Mouse (Mus musculus) forebrain, postnatal 0 days (tissue): Measurements from ENCODE around the gene Nfic. TPM values are rescaled to one million over a fixed set of nuclear protein-coding genes. Genes with fewer than 3 reads are reported as not detected.
A peak's percentile ranks its signal among the peaks of the same experiment; 100 is the strongest.

Experiments used
- ATAC-seq: fragments of 200-750 bp; cut with Nextera tagmentation; 2 replicates; pipeline ENCODE4 v1.8.0; 2017; ENCODE audit warnings: mild to moderate bottlenecking, moderate library complexity
- DNase-seq: peaks from one replicate; pipeline ENCODE4 v3.0.0-alpha.2; 2015
- H3K27ac ChIP-seq: fragments of 300-500 bp; sonication (generic); 2 replicates; pipeline ENCODE4 v1.5.1; 2014; ENCODE audit warnings: low read depth, mild to moderate bottlenecking, antibody characterized with exemption, low read length, moderate library complexity, mixed read lengths
- H3K27me3 ChIP-seq: fragments of 300-500 bp; sonication (generic); 2 replicates; pipeline ENCODE4 v1.6.1; 2014; ENCODE audit warnings: mild to moderate bottlenecking, low read length, mixed read lengths; ENCODE audit not compliant: insufficient read depth
- H3K36me3 ChIP-seq: fragments of 300-500 bp; sonication (generic); 2 replicates; pipeline ENCODE4 v1.6.1; 2014; ENCODE audit warnings: mild to moderate bottlenecking, moderate library complexity; ENCODE audit not compliant: insufficient read depth
- H3K4me1 ChIP-seq: fragments of 300-500 bp; sonication (generic); 2 replicates; pipeline ENCODE4 v1.6.1; 2014; ENCODE audit warnings: antibody characterized with exemption; ENCODE audit not compliant: insufficient read depth
- H3K4me2 ChIP-seq: fragments of 300-500 bp; sonication (generic); 2 replicates; pipeline ENCODE4 v1.6.1; 2014; ENCODE audit warnings: low read depth, mild to moderate bottlenecking, moderate library complexity
- H3K4me3 ChIP-seq: fragments of 300-500 bp; sonication (generic); 2 replicates; pipeline ENCODE4 v1.5.1; 2014; ENCODE audit warnings: low read depth, low read length, mixed read lengths
- H3K9ac ChIP-seq: fragments of 300-500 bp; sonication (generic); 2 replicates; pipeline ENCODE4 v1.6.1; 2014; ENCODE audit warnings: mild to moderate bottlenecking
- H3K9me3 ChIP-seq: fragments of 300-500 bp; sonication (generic); 2 replicates; pipeline ENCODE4 v1.6.1; 2016; ENCODE audit warnings: low read length
- CTCF ChIP-seq: sonication (generic); IDR thresholded peaks from 2 replicates; pipeline ENCODE4 v1.5.1; 2016; ENCODE audit warnings: antibody characterized with exemption, control low read depth, low read depth
- WGBS: fragments of 180-500 bp; shearing (Covaris S2); extraction: QIAGEN DNeasy Blood & Tissue Kit; methylation state at CpG from one replicate; pipeline ENCODE4 v1.1.7; 2014; 5-methylcytosine and 5-hydroxymethylcytosine counted together
- microRNA-seq, 2 experiments: library from miRNA; unstranded; fragments of <30 nt; microRNA quantifications; one replicate each; pipeline ENCODE4; 2016
- polyA plus RNA-seq: library from polyadenylated mRNA; unstranded; fragments of >200 nt; fragmentation: Nextera tagmentation; extraction: Ambion mirVana; gene quantifications from 2 replicates; pipeline ENCODE4 v1.2.1, GENCODE M21; 2015
- total RNA-seq: library from RNA; depleted of rRNA; stranded (reverse); fragments of >200 nt; gene quantifications from 2 replicates; pipeline ENCODE4 v1.2.3, GENCODE M21; 2014; rRNA removed

Gene Nfic
- total and polyA plus RNA-seq, 2 experiments from 2014 or later = 14.5 to 23.1 TPM

GRCm38 (mm10) chr10:81351678-81352291, 103.7 kb downstream of the Nfic start:
- WGBS = 30% methylated on average over 9 of the region's 9 CpGs
- Histone ChIP-seq H3K4me1 (no peaks in the 10 kb centered on the region), H3K27ac (no peak overlapping the region), H3K9ac (no peak overlapping the region), H3K4me2 (no peak overlapping the region), H3K27me3 (no peaks in the 10 kb centered on the region), H3K36me3 (no peaks in the 10 kb centered on the region), H3K4me3 (no peak overlapping the region), H3K9me3 (no peaks in the 10 kb centered on the region)
- ATAC-seq = no peak
- no peak for DNase-seq
- TF ChIP-seq CTCF = no peak

- peak within 1 kb of the TSS; percentile 45 for H3K4me3 ChIP-seq
- 3% methylated on average over 54 of the region's 54 CpGs for WGBS
Observed at GRCm38 (mm10) chr10:81350351-81351063, 104.9 kb downstream of the Nfic start, which contains the start of gene Hmg20b. Gene Hmg20b (minus strand): TSS chr10:81350480.

GRCm38 (mm10) chr10:81349961-81350350, 105.5 kb downstream of the Nfic start:
- H3K9me3 ChIP-seq = no peaks in the 10 kb centered on the region
- peak overlapping the region; percentile 45 for H3K4me3 ChIP-seq
- no peak overlapping the region for H3K27ac ChIP-seq
- H3K27me3 ChIP-seq = peaks cover 3% of the 10 kb centered on the region
- peak overlapping the region; percentile 79 for H3K4me2 ChIP-seq
- DNase-seq = no peak
- H3K36me3 ChIP-seq = no peaks in the 10 kb centered on the region
- WGBS = 6% methylated on average over 25 of the region's 29 CpGs
- peak overlapping the region; percentile 23 for H3K9ac ChIP-seq
- 0 out of 2 replicates have a peak, but pooled peaks cover 3% of the 10 kb centered on the region for H3K4me1 ChIP-seq
- ATAC-seq = no peak
- TF ChIP-seq CTCF = no peak

More at GRCm38 (mm10) chr10:81350351-81351063, 104.9 kb downstream of the Nfic start, which contains the start of gene Hmg20b:
- peak within 1 kb of the TSS; percentile 40 for H3K9ac ChIP-seq
- DNase-seq = peak; percentile 99
- no peak within 1 kb of the TSS for H3K27ac ChIP-seq
- H3K36me3 ChIP-seq = no peaks in the 10 kb centered on the region
- peak; percentile 98 for ATAC-seq
- no peaks in the 10 kb centered on the region for H3K27me3 ChIP-seq
- H3K4me2 ChIP-seq = peak within 1 kb of the TSS; percentile 79
- TF ChIP-seq CTCF = peak; percentile 93
- 0 out of 2 replicates have a peak, but pooled peaks cover 3% of the 10 kb centered on the region for H3K4me1 ChIP-seq
- H3K9me3 ChIP-seq = no peaks in the 10 kb centered on the region

GRCm38 (mm10) chr10:81349146-81349545, 106.3 kb downstream of the Nfic start:
- no peak overlapping the region for H3K4me3 ChIP-seq

GRCm38 (mm10) chr10:81346453-81347067, 108.9 kb downstream of the Nfic start:
- no peak overlapping the region for H3K27ac ChIP-seq
- peak; percentile 42 for ATAC-seq
- WGBS = 8% methylated on average over 54 of the region's 55 CpGs

More at GRCm38 (mm10) chr10:81349146-81349545, 106.3 kb downstream of the Nfic start:
- Histone ChIP-seq H3K27me3 (peaks cover 11% of the 10 kb centered on the region), H3K4me2 (no peak overlapping the region), H3K27ac (no peak overlapping the region), H3K9me3 (no peaks in the 10 kb centered on the region), H3K9ac (no peak overlapping the region), H3K36me3 (no peaks in the 10 kb centered on the region), H3K4me1 (0 out of 2 replicates have a peak, but pooled peaks cover 3% of the 10 kb centered on the region)
- no peak for TF ChIP-seq CTCF
- ATAC-seq (no peak), DNase-seq (no peak)
- 9% methylated on average over 12 of the region's 12 CpGs for WGBS

More at GRCm38 (mm10) chr10:81346453-81347067, 108.9 kb downstream of the Nfic start:
- peaks cover 30% of the 10 kb centered on the region for H3K27me3 ChIP-seq
- peak overlapping the region; percentile 32 for H3K4me3 ChIP-seq
- peak overlapping the region; percentile 63 for H3K4me2 ChIP-seq
- H3K4me1 ChIP-seq = 0 out of 2 replicates have a peak, but pooled peaks cover 3% of the 10 kb centered on the region
- TF ChIP-seq CTCF = peak; percentile 64
- no peaks in the 10 kb centered on the region for H3K9me3 ChIP-seq
- peak; percentile 86 for DNase-seq
- H3K9ac ChIP-seq = peak overlapping the region; percentile 44
- H3K36me3 ChIP-seq = no peaks in the 10 kb centered on the region

Small RNAs within 50 kb of the gene (microRNA-seq; reads per million reads assigned to microRNA genes)
- 0 reads per million in 2 experiments for gene Gm25595
- gene Mir1191b = 0.39 to 0.98 reads per million in 2 experiments
- gene Mir6913 = 0 to 1.2 reads per million in 2 experiments

Other genes starting within 250 kb of the Nfic start
Only the 30 nearest of the 31 such genes appear.
- gene Atcay, start 224.8 kb downstream of the Nfic start, total RNA-seq = 163 and 170 TPM in 2 replicates
- gene Atcay, start 224.8 kb downstream of the Nfic start, polyA plus RNA-seq = 78.8 and 79.2 TPM in 2 replicates
- gene Zfr2, start 222.5 kb downstream of the Nfic start, total RNA-seq = 51.0 and 52.1 TPM in 2 replicates
- 13.0 and 18.7 TPM in 2 replicates for gene Zfr2, start 222.5 kb downstream of the Nfic start, polyA plus RNA-seq
- gene Matk, start 202.7 kb downstream of the Nfic start, total RNA-seq = 87.3 and 113 TPM in 2 replicates
- 66.4 and 79.4 TPM in 2 replicates for gene Matk, start 202.7 kb downstream of the Nfic start, polyA plus RNA-seq
- 90.2 and 94.9 TPM in 2 replicates for gene Mrpl54, start 188.7 kb downstream of the Nfic start, total RNA-seq
- gene Mrpl54, start 188.7 kb downstream of the Nfic start, polyA plus RNA-seq = 134 and 148 TPM in 2 replicates
- 43.3 and 44.6 TPM in 2 replicates for gene Apba3, start 188.7 kb downstream of the Nfic start, total RNA-seq
- gene Apba3, start 188.7 kb downstream of the Nfic start, polyA plus RNA-seq = 22.8 and 24.8 TPM in 2 replicates
- gene Tjp3, start 164.1 kb downstream of the Nfic start, total RNA-seq = 6.3 and 8.5 TPM in 2 replicates
- 5.7 and 6.4 TPM in 2 replicates for gene Tjp3, start 164.1 kb downstream of the Nfic start, polyA plus RNA-seq
- gene Pip5k1c, start 162.7 kb downstream of the Nfic start, total RNA-seq = 189 and 229 TPM in 2 replicates
- gene Pip5k1c, start 162.7 kb downstream of the Nfic start, polyA plus RNA-seq = 110 and 130 TPM in 2 replicates
- 24.2 and 43.4 TPM in 2 replicates for gene Cactin, start 134.5 kb downstream of the Nfic start, total RNA-seq
- gene Cactin, start 134.5 kb downstream of the Nfic start, polyA plus RNA-seq = 19.9 and 24.2 TPM in 2 replicates
- gene Tbxa2r, start 126.9 kb downstream of the Nfic start, total RNA-seq = 2.4 and 3.9 TPM in 2 replicates
- gene Tbxa2r, start 126.9 kb downstream of the Nfic start, polyA plus RNA-seq = 3.3 and 3.4 TPM in 2 replicates
- gene Gipc3, start 112.4 kb downstream of the Nfic start, total RNA-seq = 0.15 TPM in 1 of 2 replicates, not detected in the other
- not detected in 2 replicates for gene Gipc3, start 112.4 kb downstream of the Nfic start, polyA plus RNA-seq
- gene Hmg20b, start 105.2 kb downstream of the Nfic start, total RNA-seq = 15.1 and 21.6 TPM in 2 replicates
- gene Hmg20b, start 105.2 kb downstream of the Nfic start, polyA plus RNA-seq = 25.1 and 25.2 TPM in 2 replicates
- gene Mfsd12, start 98.1 kb downstream of the Nfic start, total RNA-seq = 19.8 and 23.4 TPM in 2 replicates
- gene Mfsd12, start 98.1 kb downstream of the Nfic start, polyA plus RNA-seq = 10.1 TPM in 2 replicates
- gene 4930404N11Rik, start 89.8 kb downstream of the Nfic start, total RNA-seq = not detected in 2 replicates
- gene 4930404N11Rik, start 89.8 kb downstream of the Nfic start, polyA plus RNA-seq = 0.16 and 0.20 TPM in 2 replicates
- 60.2 and 67.2 TPM in 2 replicates for gene Fzr1, start 77.1 kb downstream of the Nfic start, total RNA-seq
- gene Fzr1, start 77.1 kb downstream of the Nfic start, polyA plus RNA-seq = 128 and 132 TPM in 2 replicates
- 126 and 139 TPM in 2 replicates for gene Dohh, start 71.2 kb downstream of the Nfic start, total RNA-seq
- gene Dohh, start 71.2 kb downstream of the Nfic start, polyA plus RNA-seq = 111 and 125 TPM in 2 replicates
- 2.5 and 3.3 TPM in 2 replicates for gene Gm48551, start 71.2 kb downstream of the Nfic start, total RNA-seq
- 5.0 and 7.3 TPM in 2 replicates for gene Gm48551, start 71.2 kb downstream of the Nfic start, polyA plus RNA-seq
- gene Gm48552, start 66.6 kb downstream of the Nfic start, total RNA-seq = 5.8 and 16.6 TPM in 2 replicates
- gene Gm48552, start 66.6 kb downstream of the Nfic start, polyA plus RNA-seq = 1.9 and 3.7 TPM in 2 replicates
- gene Smim24, start 62.6 kb downstream of the Nfic start, total RNA-seq = 0.77 and 1.3 TPM in 2 replicates
- 1.7 TPM in 2 replicates for gene Smim24, start 62.6 kb downstream of the Nfic start, polyA plus RNA-seq
- gene Celf5, start 27.1 kb upstream of the Nfic start, total RNA-seq = 122 and 166 TPM in 2 replicates
- gene Celf5, start 27.1 kb upstream of the Nfic start, polyA plus RNA-seq = 59.9 and 71.3 TPM in 2 replicates
- gene Ncln, start 40.8 kb upstream of the Nfic start, total RNA-seq = 83.3 and 105 TPM in 2 replicates
- 57.1 and 65.0 TPM in 2 replicates for gene Ncln, start 40.8 kb upstream of the Nfic start, polyA plus RNA-seq
- gene S1pr4, start 44.5 kb upstream of the Nfic start, total RNA-seq = 0.38 TPM in 1 of 2 replicates, not detected in the other
- 0.31 and 0.39 TPM in 2 replicates for gene S1pr4, start 44.5 kb upstream of the Nfic start, polyA plus RNA-seq
- gene Gna15, start 68.6 kb upstream of the Nfic start, total RNA-seq = 1.3 and 1.5 TPM in 2 replicates
- 1.3 and 1.6 TPM in 2 replicates for gene Gna15, start 68.6 kb upstream of the Nfic start, polyA plus RNA-seq
- 110 and 114 TPM in 2 replicates for gene Gna11, start 89.6 kb upstream of the Nfic start, total RNA-seq
- gene Gna11, start 89.6 kb upstream of the Nfic start, polyA plus RNA-seq = 126 and 133 TPM in 2 replicates
- 450 and 455 TPM in 2 replicates for gene Aes, start 103.9 kb upstream of the Nfic start, total RNA-seq
- gene Aes, start 103.9 kb upstream of the Nfic start, polyA plus RNA-seq = 752 and 802 TPM in 2 replicates
- 20.5 and 25.6 TPM in 2 replicates for gene Tle2, start 118.9 kb upstream of the Nfic start, total RNA-seq
- 21.0 and 30.5 TPM in 2 replicates for gene Tle2, start 118.9 kb upstream of the Nfic start, polyA plus RNA-seq
- gene Tle6, start 145.4 kb upstream of the Nfic start, total RNA-seq = 8.7 and 14.1 TPM in 2 replicates
- 4.2 and 5.1 TPM in 2 replicates for gene Tle6, start 145.4 kb upstream of the Nfic start, polyA plus RNA-seq
- gene BC025920, start 150.6 kb upstream of the Nfic start, total RNA-seq = 3.8 and 4.7 TPM in 2 replicates
- gene BC025920, start 150.6 kb upstream of the Nfic start, polyA plus RNA-seq = 1.4 TPM in 2 replicates
- 18.0 and 25.2 TPM in 2 replicates for gene Sirt6, start 172.2 kb upstream of the Nfic start, total RNA-seq
- 30.8 and 33.4 TPM in 2 replicates for gene Sirt6, start 172.2 kb upstream of the Nfic start, polyA plus RNA-seq
- gene Ankrd24, start 172.9 kb upstream of the Nfic start, total RNA-seq = 45.9 and 63.6 TPM in 2 replicates
- 11.4 and 13.0 TPM in 2 replicates for gene Ankrd24, start 172.9 kb upstream of the Nfic start, polyA plus RNA-seq
- gene Gm10778, start 193.4 kb upstream of the Nfic start, total RNA-seq = 5.9 and 9.5 TPM in 2 replicates
- 2.3 and 3.4 TPM in 2 replicates for gene Gm10778, start 193.4 kb upstream of the Nfic start, polyA plus RNA-seq